Mouse (Mus musculus) hematopoietic multipotent progenitor cell, adult 10-12 weeks (in vitro differentiated cells): Measurements from ENCODE around the gene Gm21680. TPM values are rescaled to one million over a fixed set of nuclear protein-coding genes. Genes with fewer than 3 reads are reported as not detected.

Experiments
- polyA plus RNA-seq: library from polyadenylated mRNA; stranded (reverse); fragments of >175 nt; gene quantifications from 2 replicates; pipeline ENCODE4 v1.2.3, GENCODE M21; 2012; ENCODE audit warnings: low replicate concordance

Gm21680 gene
- not detected in 2 replicates for polyA plus RNA-seq

DNA sequence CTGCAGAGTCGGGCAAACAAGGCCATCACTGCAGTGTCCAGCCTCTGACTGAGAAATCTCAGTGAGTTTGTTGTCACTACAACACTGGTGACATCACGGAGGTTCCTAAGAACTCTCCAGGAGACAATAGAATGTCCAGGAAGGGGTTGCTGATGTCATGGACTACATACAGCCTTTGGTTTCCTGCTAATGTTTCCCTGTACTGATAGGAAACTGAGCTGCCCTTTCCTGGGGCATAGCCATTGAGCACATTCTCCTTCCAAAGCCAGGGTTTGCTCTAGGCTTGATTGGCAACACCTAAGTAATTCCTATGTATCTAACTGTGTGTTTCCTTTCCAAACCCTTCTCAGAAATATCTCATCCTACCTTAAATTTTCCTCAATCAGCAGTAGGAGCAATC, at the start of gene Gm21680:
Gm21680 (minus strand) TSS at position 101 of the 400 bp plus-strand sequence.

GRCm38 (mm10) chr5:26004698-26005097, 32.2 kb upstream of the Gm21680 start, which contains the start of gene Gm1979:
Gene Gm1979 (minus strand): TSS chr5:26004798.

DNA sequence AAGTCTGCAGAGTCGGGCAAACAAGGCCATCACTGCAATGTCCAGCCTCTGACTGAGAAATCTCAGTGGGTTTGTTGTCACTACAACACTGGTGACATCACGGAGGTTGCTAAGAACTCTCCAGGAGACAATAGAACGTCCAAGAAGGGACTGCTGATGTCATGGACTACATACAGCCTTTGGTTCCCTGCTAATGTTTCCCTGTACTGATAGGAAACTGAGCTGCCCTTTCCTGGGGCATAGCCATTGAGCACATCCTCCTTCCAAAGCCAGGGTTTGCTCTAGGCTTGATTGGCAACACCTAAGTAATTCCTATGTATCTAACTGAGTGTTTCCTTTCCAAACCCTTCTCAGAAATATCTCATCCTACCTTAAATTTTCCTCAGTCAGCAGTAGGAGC, 16.1 kb upstream of the Gm21680 start, which contains the start of gene Gm21698:
Gm21698 (minus strand) TSS at position 101 of the 400 bp plus-strand sequence.

GRCm38 (mm10) chr5:25954317-25954716, 18.1 kb downstream of the Gm21680 start, which contains the start of gene Gm21671:
Gene Gm21671 (minus strand): TSS chr5:25954417.

DNA sequence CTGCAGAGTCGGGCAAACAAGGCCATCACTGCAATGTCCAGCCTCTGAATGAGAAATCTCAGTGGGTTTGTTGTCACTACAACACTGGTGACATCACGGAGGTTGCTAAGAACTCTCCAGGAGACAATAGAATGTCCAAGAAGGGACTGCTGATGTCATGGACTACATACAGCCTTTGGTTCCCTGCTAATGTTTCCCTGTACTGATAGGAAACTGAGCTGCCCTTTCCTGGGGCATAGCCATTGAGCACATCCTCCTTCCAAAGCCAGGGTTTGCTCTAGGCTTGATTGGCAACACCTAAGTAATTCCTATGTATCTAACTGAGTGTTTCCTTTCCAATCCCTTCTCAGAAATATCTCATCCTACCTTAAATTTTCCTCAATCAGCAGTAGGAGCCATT, 30.2 kb downstream of the Gm21680 start, which contains the start of gene Gm21663:
Gm21663 (minus strand) TSS at position 101 of the 400 bp plus-strand sequence.

Other genes with a start within 250 kb of the Gm21680 start
- 1.7 and 2.0 TPM in 2 replicates for gene Actr3b, start 212.7 kb downstream of the Gm21680 start, polyA plus RNA-seq
- not detected in 2 replicates for gene Gm21663, start 30.3 kb downstream of the Gm21680 start, polyA plus RNA-seq
- not detected in 2 replicates for gene Gm21671, start 18.2 kb downstream of the Gm21680 start, polyA plus RNA-seq
- 0.05 TPM in 1 of 2 replicates, not detected in the other for gene Gm21698, start 16.0 kb upstream of the Gm21680 start, polyA plus RNA-seq
- not detected in 2 replicates for gene Gm1979, start 32.1 kb upstream of the Gm21680 start, polyA plus RNA-seq
- gene Gm5862, start 50.3 kb upstream of the Gm21680 start, polyA plus RNA-seq, result not detected in 2 replicates
- gene Speer4a, start 66.9 kb upstream of the Gm21680 start, polyA plus RNA-seq, result not detected in 2 replicates
- gene Gm7347, start 85.9 kb upstream of the Gm21680 start, polyA plus RNA-seq, result not detected in 2 replicates
- gene Gm10471, start 116.6 kb upstream of the Gm21680 start, polyA plus RNA-seq, result not detected in 2 replicates
- gene 5031410I06Rik, start 132.7 kb upstream of the Gm21680 start, polyA plus RNA-seq, result not detected in 2 replicates
- not detected in 2 replicates for gene Gm10220, start 148.8 kb upstream of the Gm21680 start, polyA plus RNA-seq